Mouse (Mus musculus) G1E (cell line): Measurements from ENCODE around the gene Trp53bp1. TPM values are rescaled to one million over a fixed set of nuclear protein-coding genes. Genes with fewer than 3 reads are reported as not detected.

Experiments used
- ATAC-seq: 2 replicates; pipeline ENCODE4 v1.8.0; 2016; ENCODE audit warnings: mild to moderate bottlenecking; ENCODE audit not compliant: insufficient number of reproducible peaks, poor library complexity, low FRiP score, severe bottlenecking; ENCODE audit errors: extremely low read depth
- DNase-seq: peaks from one replicate; pipeline ENCODE4 v3.0.0; 2012; ENCODE audit warnings: low spot score
- H3K27me3 ChIP-seq: 2 replicates; pipeline ENCODE4 v1.6.1; 2012; ENCODE audit warnings: mild to moderate bottlenecking, low read length, inconsistent platforms; ENCODE audit not compliant: insufficient read depth
- H3K36me3 ChIP-seq: replicated peaks from 2 replicates; pipeline ENCODE3; 2012; ENCODE audit warnings: mild to moderate bottlenecking, inconsistent platforms
- H3K4me1 ChIP-seq: 2 replicates; pipeline ENCODE4 v1.6.1; 2012; ENCODE audit warnings: low read depth, low read length, inconsistent platforms, mixed read lengths; ENCODE audit not compliant: insufficient read depth
- H3K4me3 ChIP-seq: 2 replicates; pipeline ENCODE4 v1.5.1; 2012; ENCODE audit warnings: low read depth, mild to moderate bottlenecking, inconsistent platforms, low read length, moderate library complexity, mixed read lengths
- H3K9me3 ChIP-seq: replicated peaks from 2 replicates; pipeline ENCODE4 v1.6.1; 2012; ENCODE audit warnings: inconsistent platforms
- CTCF ChIP-seq: IDR thresholded peaks from 2 replicates; pipeline ENCODE4 v1.5.1; 2012; ENCODE audit warnings: low read depth, low read length, inconsistent platforms, mixed read lengths
- GATA1 ChIP-seq: IDR thresholded peaks from 2 replicates; pipeline ENCODE4 v1.6.1; 2012; ENCODE audit warnings: borderline replicate concordance, low read length, inconsistent platforms, mixed read lengths
- GATA2 ChIP-seq: IDR thresholded peaks from 2 replicates; pipeline ENCODE4 v1.6.1; 2012; ENCODE audit warnings: low read depth, low read length, inconsistent platforms, borderline replicate concordance
- POLR2AphosphoS5 ChIP-seq: IDR thresholded peaks from 2 replicates; pipeline ENCODE4 v1.6.1; 2012; ENCODE audit warnings: low read depth, low read length, inconsistent platforms; ENCODE audit not compliant: insufficient replicate concordance
- TAL1 ChIP-seq: conservative IDR thresholded peaks from 2 replicates; pipeline ENCODE4 v1.6.1; 2012; ENCODE audit warnings: low read depth, low read length, inconsistent platforms, mixed read lengths
- polyA plus RNA-seq: library from polyadenylated mRNA; stranded (reverse); fragments of >175 nt; gene quantifications from 2 replicates; pipeline ENCODE4 v1.2.3, GENCODE M21; 2012
- total RNA-seq, 2 experiments: library from RNA; stranded (forward) in 1 of 2; stranded (reverse) in 1 of 2; fragments of 200-1000 nt in 1 of 2; fragments of >200 nt in 1 of 2; fragmentation: Nextera tagmentation in 1 of 2; gene quantifications; 2 replicates each; pipeline ENCODE4 v1.2.3; 2014 to 2017

Gene Trp53bp1
- total and polyA plus RNA-seq, 3 experiments, result 20.1 to 41.1 (median 25.9) TPM

DNA sequence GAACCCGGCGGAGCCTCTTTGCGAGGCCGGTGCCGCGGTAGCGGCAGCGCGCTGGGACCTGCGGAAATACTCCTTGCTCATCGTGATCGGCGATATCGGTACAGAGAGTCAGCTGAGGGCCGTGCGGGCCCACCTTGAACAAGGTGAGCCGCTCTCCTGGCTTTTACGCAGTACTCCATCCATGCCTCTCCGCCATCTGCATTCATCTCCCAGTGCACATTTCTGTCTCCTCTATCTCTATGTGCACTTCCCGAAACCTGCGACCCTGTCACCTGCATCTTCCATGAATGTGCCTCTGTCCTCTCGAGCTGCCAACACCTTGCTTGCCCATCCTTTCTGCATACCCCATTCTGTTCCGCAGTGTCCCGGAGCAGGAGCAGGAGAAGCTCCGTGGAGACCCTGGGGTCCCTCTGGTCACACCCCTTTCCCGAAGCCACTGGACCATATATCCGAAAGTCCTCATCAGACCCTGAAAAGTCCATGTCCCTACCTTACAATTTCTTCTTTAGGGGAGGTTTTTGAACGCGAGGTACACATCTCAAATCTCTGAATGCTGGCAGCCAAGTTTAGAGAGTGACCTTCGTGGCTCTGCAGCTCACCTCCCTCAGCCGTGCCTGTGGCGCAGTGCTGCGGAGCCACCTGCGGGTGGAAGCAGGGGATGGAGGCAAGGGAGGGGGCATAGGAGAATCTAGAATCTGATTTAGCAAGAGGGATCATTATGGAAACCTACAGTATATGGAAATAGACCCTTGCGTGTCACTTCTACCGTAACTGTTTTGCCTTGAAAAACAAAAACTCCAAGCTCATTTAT, 18.7 kb upstream of the Trp53bp1 start:
- DNase-seq, result no peak
- H3K4me3 ChIP-seq, result peak overlapping the region; percentile 70
- H3K9me3 ChIP-seq, result no peaks in the 10 kb centered on the region
- peaks cover 54% of the 10 kb centered on the region for H3K27me3 ChIP-seq
- no peaks in the 10 kb centered on the region for H3K36me3 ChIP-seq
- H3K4me1 ChIP-seq, result peaks cover 34% of the 10 kb centered on the region
- ATAC-seq, result no peak
- TF ChIP-seq CTCF (no peak), GATA2 (no peak), POLR2AphosphoS5 (no peak), TAL1 (no peak), GATA1 (no peak)

- H3K9me3 ChIP-seq, result no peaks in the 10 kb centered on the region
- peaks cover 51% of the 10 kb centered on the region for H3K27me3 ChIP-seq
Observed at GRCm38 (mm10) chr2:121288901-121289729, 17.9 kb upstream of the Trp53bp1 start, which contains the start of gene Map1a. Map1a (plus strand) TSS chr2:121289600.

GRCm38 (mm10) chr2:121287850-121288249, 16.6 kb upstream of the Trp53bp1 start:
- TF ChIP-seq GATA2, result no peak
- TF ChIP-seq GATA1, result no peak
- TF ChIP-seq POLR2AphosphoS5, result no peak
- TF ChIP-seq CTCF, result no peak
- no peak for TF ChIP-seq TAL1
- ATAC-seq, result no peak

More at GRCm38 (mm10) chr2:121288901-121289729, 17.9 kb upstream of the Trp53bp1 start, which contains the start of gene Map1a:
- DNase-seq, result peak; percentile 43
- peak; percentile 78 for ATAC-seq
- peaks cover 25% of the 10 kb centered on the region for H3K4me1 ChIP-seq
- peak within 1 kb of the TSS; percentile 70 for H3K4me3 ChIP-seq
- TF ChIP-seq CTCF (no peak), POLR2AphosphoS5 (no peak), TAL1 (no peak), GATA1 (no peak), GATA2 (no peak)
- no peaks in the 10 kb centered on the region for H3K36me3 ChIP-seq

DNA sequence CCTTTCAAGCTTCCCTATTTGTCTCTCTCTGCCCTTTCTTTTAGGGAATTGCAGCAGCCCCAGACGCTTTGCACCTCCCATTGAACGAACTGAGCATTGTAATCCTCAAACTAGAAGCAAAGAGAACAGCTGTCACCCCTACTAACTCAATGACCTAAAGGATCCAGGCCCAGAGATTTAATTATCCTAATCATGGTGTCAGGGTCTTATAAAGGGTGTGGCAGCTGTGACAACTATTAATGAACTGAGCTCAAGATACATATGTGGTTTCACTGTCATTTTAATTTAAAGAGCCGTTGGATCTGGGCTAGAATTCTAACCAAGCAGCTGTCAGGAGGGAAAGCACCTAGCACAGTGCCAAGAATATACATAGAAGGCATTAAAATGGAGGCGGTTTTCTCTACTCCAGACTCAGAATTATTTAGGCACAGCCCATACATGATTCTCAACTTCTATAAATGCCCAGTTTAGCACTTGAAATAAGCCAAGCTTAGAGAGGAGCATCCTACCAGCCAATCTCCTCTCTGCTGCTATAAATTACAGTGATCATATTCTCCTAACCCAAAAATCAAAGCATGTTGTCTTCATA, 815 bp upstream of the Trp53bp1 start:
- DNase-seq, result no peak
- Histone ChIP-seq H3K36me3 (peaks cover 28% of the 10 kb centered on the region), H3K27me3 (no peaks in the 10 kb centered on the region), H3K9me3 (no peaks in the 10 kb centered on the region), H3K4me1 (peaks cover 34% of the 10 kb centered on the region), H3K4me3 (peak overlapping the region; percentile 91; the same call in 1 of the 2 replicates)
- TF ChIP-seq CTCF, result no peak
- TF ChIP-seq GATA2, result no peak
- TF ChIP-seq POLR2AphosphoS5, result no peak
- TF ChIP-seq GATA1, result no peak
- TF ChIP-seq TAL1, result no peak
- ATAC-seq, result no peak

More at GRCm38 (mm10) chr2:121287850-121288249, 16.6 kb upstream of the Trp53bp1 start:
- H3K9me3 ChIP-seq, result no peaks in the 10 kb centered on the region
- no peak overlapping the region for H3K4me3 ChIP-seq
- no peaks in the 10 kb centered on the region for H3K36me3 ChIP-seq
- peaks cover 59% of the 10 kb centered on the region for H3K27me3 ChIP-seq
- H3K4me1 ChIP-seq, result peaks cover 18% of the 10 kb centered on the region
- DNase-seq, result no peak

GRCm38 (mm10) chr2:121270521-121271235, 529 bp downstream of the Trp53bp1 start:
- no peaks in the 10 kb centered on the region for H3K9me3 ChIP-seq
- peaks cover 32% of the 10 kb centered on the region for H3K36me3 ChIP-seq
- peaks cover 27% of the 10 kb centered on the region for H3K4me1 ChIP-seq
- no peak for ATAC-seq
- H3K27me3 ChIP-seq, result no peaks in the 10 kb centered on the region
- H3K4me3 ChIP-seq, result peak overlapping the region; percentile 91
- TF ChIP-seq POLR2AphosphoS5, result no peak
- no peak for TF ChIP-seq GATA2
- no peak for TF ChIP-seq TAL1
- no peak for TF ChIP-seq CTCF
- TF ChIP-seq GATA1, result no peak
- DNase-seq, result peak; percentile 40
